Mouse (Mus musculus) CH12.LX (cell line): ENCODE data around the gene App. TPM values are rescaled to one million over a fixed set of nuclear protein-coding genes. Genes with fewer than 3 reads are reported as not detected.
A peak's percentile ranks its signal among the peaks of the same experiment; 100 is the strongest.

Experiments used
- DNase-seq: peaks from one replicate; pipeline ENCODE4 v3.0.0-alpha.2; 2013; ENCODE audit errors: extremely low read depth
- H3K27ac ChIP-seq: 2 replicates; pipeline ENCODE4 v1.5.1; 2012; ENCODE audit warnings: low read depth, mild to moderate bottlenecking, control low read depth, moderate library complexity; ENCODE audit not compliant: insufficient read depth
- H3K27me3 ChIP-seq: replicated peaks from 2 replicates; pipeline ENCODE3; 2012; ENCODE audit warnings: inconsistent platforms
- H3K36me3 ChIP-seq, 2 experiments: replicated peaks in 1 of 2; 2 replicates each; pipeline versions ENCODE3 to v1.6.1; 2012; ENCODE audit warnings: inconsistent platforms in 1 of 2, low read length in 1 of 2, mild to moderate bottlenecking in 1 of 2, mixed read lengths in 1 of 2, moderate library complexity in 1 of 2; ENCODE audit not compliant: control insufficient read depth in 1 of 2, insufficient read depth in 1 of 2
- H3K4me1 ChIP-seq, 2 experiments: 2 replicates each; pipeline ENCODE4 v1.6.1; 2012; ENCODE audit warnings: inconsistent platforms in 1 of 2, moderate library complexity in 1 of 2; ENCODE audit not compliant: insufficient read depth in 2 of 2, control insufficient read depth in 1 of 2
- H3K4me2 ChIP-seq: 2 replicates; pipeline ENCODE4 v1.6.1; 2012; ENCODE audit warnings: low read depth, mild to moderate bottlenecking, control low read depth; ENCODE audit not compliant: poor library complexity, insufficient read depth, severe bottlenecking
- H3K4me3 ChIP-seq, 3 experiments: fragments of 150-350 bp in 1 of 3; sonication (generic) in 1 of 3; replicated peaks in 1 of 3; 2 replicates each; pipeline versions ENCODE3 to v1.5.1; 2011 to 2012; ENCODE audit warnings: low read depth in 2 of 3, low read length in 2 of 3, mild to moderate bottlenecking in 2 of 3, moderate library complexity in 2 of 3, control low read depth in 1 of 3, improper control_type of control experiment in 1 of 3, inconsistent platforms in 1 of 3, mixed read lengths in 1 of 3; ENCODE audit not compliant: poor library complexity in 1 of 3
- H3K79me2 ChIP-seq: replicated peaks from 2 replicates; pipeline ENCODE4 v1.6.1; 2012; ENCODE audit warnings: mild to moderate bottlenecking, moderate library complexity; ENCODE audit not compliant: control insufficient read depth, poor library complexity, insufficient read depth, severe bottlenecking; ENCODE audit errors: extremely low read depth
- H3K9ac ChIP-seq: 2 replicates; pipeline ENCODE4 v1.6.1; 2012; ENCODE audit warnings: low read depth, mild to moderate bottlenecking, control low read depth, moderate library complexity; ENCODE audit not compliant: insufficient read depth
- H3K9me3 ChIP-seq: replicated peaks from 2 replicates; pipeline ENCODE3; 2012; ENCODE audit warnings: low read length, inconsistent platforms, mixed read lengths
- BHLHE40 ChIP-seq: IDR thresholded peaks from 2 replicates; pipeline ENCODE4 v1.6.1; 2011; ENCODE audit warnings: mild to moderate bottlenecking, low read depth, low read length, improper control_type of control experiment
- E2F4 ChIP-seq: IDR thresholded peaks from 2 replicates; pipeline ENCODE4 v1.6.1; 2011; ENCODE audit warnings: low read depth, low read length, improper control_type of control experiment; ENCODE audit not compliant: insufficient replicate concordance
- EP300 ChIP-seq: IDR thresholded peaks from 2 replicates; pipeline ENCODE4 v1.6.1; 2011; ENCODE audit warnings: low read length, improper control_type of control experiment
- ETS1 ChIP-seq: conservative IDR thresholded peaks from 2 replicates; pipeline ENCODE4 v1.6.1; 2012; ENCODE audit warnings: low read depth, mild to moderate bottlenecking, inconsistent platforms, low read length, improper control_type of control experiment, moderate library complexity
- GABPA ChIP-seq: IDR thresholded peaks from 2 replicates; pipeline ENCODE4 v1.6.1; 2012; ENCODE audit warnings: low read depth, low read length, improper control_type of control experiment, inconsistent platforms; ENCODE audit not compliant: insufficient replicate concordance
- IRF4 ChIP-seq: IDR thresholded peaks from 2 replicates; pipeline ENCODE4 v1.6.1; 2014; ENCODE audit warnings: low read depth, mild to moderate bottlenecking, inconsistent platforms, low read length, improper control_type of control experiment
- MAFK ChIP-seq: IDR thresholded peaks from 2 replicates; pipeline ENCODE4 v1.6.1; 2011; ENCODE audit warnings: low read length, improper control_type of control experiment; ENCODE audit not compliant: insufficient replicate concordance
- MEF2A ChIP-seq: IDR thresholded peaks from 2 replicates; pipeline ENCODE4 v1.6.1; 2014; ENCODE audit warnings: low read depth, mild to moderate bottlenecking, inconsistent platforms, low read length, improper control_type of control experiment, borderline replicate concordance
- MYC ChIP-seq: IDR thresholded peaks from 2 replicates; pipeline ENCODE4 v1.6.1; 2011; ENCODE audit warnings: low read depth, mild to moderate bottlenecking, improper control_type of control experiment, low read length
- PAX5 ChIP-seq: IDR thresholded peaks from 2 replicates; pipeline ENCODE4 v1.6.1; 2012; ENCODE audit warnings: low read length, inconsistent platforms, mixed read lengths
- POLR2A ChIP-seq: IDR thresholded peaks from 2 replicates; pipeline ENCODE4 v1.6.1; 2011; ENCODE audit warnings: low read depth, mild to moderate bottlenecking, improper control_type of control experiment, low read length
- POLR2AphosphoS2 ChIP-seq: IDR thresholded peaks from 2 replicates; pipeline ENCODE4 v1.6.1; 2011; ENCODE audit warnings: low read depth, low read length, improper control_type of control experiment
- SIN3A ChIP-seq: IDR thresholded peaks from 2 replicates; pipeline ENCODE4 v1.6.1; 2012; ENCODE audit warnings: low read length, improper control_type of control experiment, inconsistent platforms
- TBP ChIP-seq: conservative IDR thresholded peaks from 2 replicates; pipeline ENCODE4 v1.6.1; 2011; ENCODE audit warnings: low read depth, low read length, improper control_type of control experiment
- TCF12 ChIP-seq: IDR thresholded peaks from 2 replicates; pipeline ENCODE4 v1.6.1; 2014; ENCODE audit warnings: low read depth, mild to moderate bottlenecking, inconsistent platforms, low read length, improper control_type of control experiment
- UBTF ChIP-seq: IDR thresholded peaks from 2 replicates; pipeline ENCODE4 v1.6.1; 2012; ENCODE audit warnings: low read depth, mild to moderate bottlenecking, inconsistent platforms, low read length, improper control_type of control experiment, moderate library complexity
- ZC3H11A ChIP-seq: IDR thresholded peaks from 2 replicates; pipeline ENCODE4 v1.6.1; 2012; ENCODE audit warnings: low read depth, mild to moderate bottlenecking, inconsistent platforms, low read length, improper control_type of control experiment
- ZNF384 ChIP-seq: IDR thresholded peaks from 2 replicates; pipeline ENCODE4 v1.6.1; 2012; ENCODE audit warnings: low read depth, low read length, improper control_type of control experiment, inconsistent platforms
- dilution Hi-C: fragments of 300-500 bp; cut with MboI; formaldehyde crosslinking; loops from 2 replicates; pipeline ENCODE4 v1.14.3; 2020; ENCODE audit warnings: low sequenced_read_pairs; ENCODE audit not compliant: extremely low pct_unique_long_range_greater_than_20kb, extremely low pct_ligation_motif_present
- in situ Hi-C: fragments of 300-500 bp; cut with MboI; formaldehyde crosslinking; loops from 3 replicates; pipeline ENCODE4 v1.14.3; 2019; ENCODE audit warnings: low sequenced_read_pairs, low pct_ligation_motif_present, low pct_unique_long_range_greater_than_20kb, mixed read lengths
- polyA plus RNA-seq: library from polyadenylated mRNA; unstranded; fragments of >175 nt; gene quantifications from 2 replicates; pipeline ENCODE4 v1.2.1, GENCODE M21; 2012; ENCODE audit warnings: low read depth; ENCODE audit not compliant: insufficient read length
- total RNA-seq, 2 experiments: library from RNA; depleted of rRNA; stranded (reverse); fragments of 300-350 nt in 1 of 2; fragments of >200 nt in 1 of 2; gene quantifications; 2 replicates each; pipeline ENCODE4 v1.2.3; 2012 to 2014

Gene App
- total and polyA plus RNA-seq, 3 experiments, result 31.1 to 99.2 (median 84.1) TPM

GRCm38 (mm10) chr16:85108486-85108885 lies 65.1 kb downstream of the App start:
- Histone ChIP-seq H3K9me3 (no peaks in the 10 kb centered on the region), H3K4me1 (peaks cover 41 to 88% of the 10 kb centered on the region in 2 experiments), H3K27ac (peak overlapping the region; percentile 86), H3K4me3 (no peak overlapping the region), H3K79me2 (no peaks in the 10 kb centered on the region; the same call in 1 of the 2 replicates), H3K9ac (peak overlapping the region; percentile 34), H3K4me2 (peak overlapping the region; percentile 23), H3K36me3 (peaks cover 0 to 4% of the 10 kb centered on the region in 2 experiments), H3K27me3 (no peaks in the 10 kb centered on the region)
- in situ Hi-C loops (no loop called here), dilution Hi-C loops (no loop called here)
- TF ChIP-seq TBP, result no peak
- TF ChIP-seq EP300, result peak; percentile 73
- no peak for TF ChIP-seq PAX5
- peak; percentile 58 for TF ChIP-seq ZNF384
- no peak for TF ChIP-seq POLR2A
- no peak for TF ChIP-seq GABPA
- no peak for TF ChIP-seq POLR2AphosphoS2
- TF ChIP-seq SIN3A, result 0 out of 2 replicates have a peak, but pooled peaks have one; percentile 36
- TF ChIP-seq MAFK, result peak; percentile 44; the same call in 1 of the 2 replicates
- no peak for TF ChIP-seq UBTF
- peak; percentile 28; the same call in 1 of the 2 replicates for TF ChIP-seq ETS1
- no peak for TF ChIP-seq ZC3H11A
- TF ChIP-seq MEF2A, result peak; percentile 79
- peak; percentile 77; the same call in 1 of the 2 replicates for TF ChIP-seq IRF4
- TF ChIP-seq TCF12, result peak; percentile 54; the same call in 1 of the 2 replicates
- DNase-seq, result peak; percentile 51

DNA sequence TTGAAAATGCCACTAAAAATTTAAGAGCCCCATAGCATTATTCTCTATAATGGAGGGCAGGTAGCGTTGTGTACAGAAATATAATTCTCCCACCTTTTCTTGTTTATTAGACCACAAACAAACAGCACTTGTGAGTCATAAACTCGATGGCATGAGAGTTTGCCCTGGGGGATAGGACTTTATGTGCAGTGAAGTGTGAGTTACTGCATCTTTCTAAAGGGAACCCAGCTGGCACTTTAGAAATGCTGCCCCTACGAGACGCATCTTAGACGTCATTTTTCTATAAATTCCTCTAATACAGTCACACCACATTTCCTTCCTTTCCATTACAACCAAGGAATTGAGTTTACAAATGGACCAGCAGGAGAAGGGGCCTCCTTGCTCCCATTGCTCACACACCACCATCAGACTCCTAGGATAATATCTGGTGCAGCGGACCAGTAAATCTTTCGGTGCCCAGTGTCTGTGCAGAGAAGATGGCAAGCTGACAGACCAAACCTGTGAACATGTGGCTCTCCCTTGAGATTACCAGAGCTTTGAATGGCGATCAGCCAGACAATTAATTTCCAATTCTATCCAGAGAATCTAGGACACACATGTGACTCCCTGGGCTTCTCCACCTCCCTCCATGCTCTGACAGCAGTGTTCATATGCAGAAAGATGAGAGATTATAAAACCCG lies 66.8 kb downstream of the App start:
- H3K79me2 ChIP-seq, result no peaks in the 10 kb centered on the region; the same call in 1 of the 2 replicates
- TF ChIP-seq E2F4, result no peak
- TF ChIP-seq BHLHE40, result 0 out of 2 replicates have a peak, but pooled peaks have one; percentile 5
- TF ChIP-seq MEF2A, result no peak
- no peak for TF ChIP-seq MYC
- TF ChIP-seq ETS1, result 0 out of 2 replicates have a peak, but pooled peaks have one; percentile 10
- TF ChIP-seq ZNF384, result no peak
- no peak for TF ChIP-seq SIN3A

More for the DNA sequence above, 66.8 kb downstream of the App start:
- Histone ChIP-seq H3K36me3 (peaks cover 3 to 15% of the 10 kb centered on the region in 2 experiments), H3K27me3 (no peaks in the 10 kb centered on the region), H3K4me2 (no peak overlapping the region), H3K4me3 (no peak overlapping the region), H3K9me3 (no peaks in the 10 kb centered on the region), H3K9ac (no peak overlapping the region), H3K4me1 (peaks cover 50 to 87% of the 10 kb centered on the region in 2 experiments), H3K27ac (no peak overlapping the region)
- dilution Hi-C loops (no loop called here), in situ Hi-C loops (no loop called here)
- no peak for DNase-seq
